Mouse (Mus musculus) ZHBTc4 (cell line): ENCODE data around the gene Plxna4.

Experiments used
- DNase-seq: peaks from one replicate; pipeline ENCODE4 v3.0.0-alpha.2; 2011; ENCODE audit warnings: low read depth, low spot score

Plxna4 gene

GRCm38 (mm10) chr6:32179346-32180011 is 408.5 kb downstream of the Plxna4 start:
- no peak for DNase-seq

GRCm38 (mm10) chr6:32177905-32178304 is 410.1 kb downstream of the Plxna4 start:
- no peak for DNase-seq

- DNase-seq: no peak
Observed at GRCm38 (mm10) chr6:32167725-32168124, 420.3 kb downstream of the Plxna4 start.

GRCm38 (mm10) chr6:32160370-32160769 is 427.6 kb downstream of the Plxna4 start:
- DNase-seq: no peak

GRCm38 (mm10) chr6:32159931-32160330 is 428.1 kb downstream of the Plxna4 start:
- DNase-seq: no peak

GRCm38 (mm10) chr6:32158347-32158746 is 429.6 kb downstream of the Plxna4 start:
- DNase-seq: no peak

- DNase-seq: no peak
Observed at GRCm38 (mm10) chr6:32153170-32153569, 434.8 kb downstream of the Plxna4 start.

- no peak for DNase-seq
Observed at GRCm38 (mm10) chr6:32150836-32151235, 437.2 kb downstream of the Plxna4 start.

GRCm38 (mm10) chr6:32144771-32145170 is 443.2 kb downstream of the Plxna4 start:
- no peak for DNase-seq

- no peak for DNase-seq
Observed at GRCm38 (mm10) chr6:32139537-32139936, 448.5 kb downstream of the Plxna4 start.

GRCm38 (mm10) chr6:32126914-32127313 is 461.1 kb downstream of the Plxna4 start:
- no peak for DNase-seq

- DNase-seq: no peak
Observed at GRCm38 (mm10) chr6:32122584-32123265, 465.3 kb downstream of the Plxna4 start.

GRCm38 (mm10) chr6:32120931-32121330 is 467.1 kb downstream of the Plxna4 start:
- no peak for DNase-seq

GRCm38 (mm10) chr6:32109207-32109606 is 478.8 kb downstream of the Plxna4 start:
- no peak for DNase-seq

- DNase-seq: peak; percentile 17
Observed at GRCm38 (mm10) chr6:32105547-32106275, 482.3 kb downstream of the Plxna4 start.
